Mouse (Mus musculus) liver, embryonic 13.5 days (tissue): ENCODE results near the gene Appl2. TPM values are rescaled to one million over a fixed set of nuclear protein-coding genes. Genes with fewer than 3 reads are reported as not detected.

Experiments
- ATAC-seq: fragments of 200-750 bp; cut with Nextera tagmentation; 2 replicates; pipeline ENCODE4 v1.8.0; 2017; ENCODE audit warnings: low read depth, mild to moderate bottlenecking, moderate number of reproducible peaks, moderate library complexity
- DNase-seq: peaks from one replicate; pipeline ENCODE4 v3.0.0; 2022
- H3K27ac ChIP-seq: fragments of 300-500 bp; sonication (generic); 2 replicates; pipeline ENCODE4 v1.5.1; 2015; ENCODE audit warnings: moderate library complexity, mild to moderate bottlenecking, inconsistent platforms
- H3K27me3 ChIP-seq: fragments of 300-500 bp; sonication (generic); 2 replicates; pipeline ENCODE4 v1.6.1; 2015; ENCODE audit warnings: mild to moderate bottlenecking, inconsistent platforms
- H3K36me3 ChIP-seq: fragments of 300-500 bp; sonication (generic); 2 replicates; pipeline ENCODE4 v1.6.1; 2015; ENCODE audit warnings: mild to moderate bottlenecking, inconsistent platforms
- H3K4me1 ChIP-seq: fragments of 300-500 bp; sonication (generic); replicated peaks from 2 replicates; pipeline ENCODE4 v1.6.1; 2015; ENCODE audit warnings: inconsistent platforms
- H3K4me2 ChIP-seq: fragments of 300-500 bp; sonication (generic); 2 replicates; pipeline ENCODE4 v1.6.1; 2015; ENCODE audit warnings: inconsistent platforms, mild to moderate bottlenecking, moderate library complexity
- H3K4me3 ChIP-seq: fragments of 300-500 bp; sonication (generic); replicated peaks from 2 replicates; pipeline ENCODE4 v1.5.1; 2015; ENCODE audit warnings: mild to moderate bottlenecking, inconsistent platforms
- H3K9ac ChIP-seq: fragments of 300-500 bp; sonication (generic); 2 replicates; pipeline ENCODE4 v1.6.1; 2015; ENCODE audit warnings: mild to moderate bottlenecking, inconsistent platforms
- H3K9me3 ChIP-seq: fragments of 300-500 bp; sonication (generic); replicated peaks from 2 replicates; pipeline ENCODE4 v1.6.1; 2016; ENCODE audit warnings: inconsistent platforms
- WGBS: fragments of 180-500 bp; shearing (Covaris S2); methylation state at CpG from one replicate; pipeline ENCODE4 v1.1.7; 2015; ENCODE audit not compliant: insufficient replicate concordance; 5-methylcytosine and 5-hydroxymethylcytosine counted together
- polyA plus RNA-seq: library from polyadenylated mRNA; unstranded; fragments of >200 nt; fragmentation: Nextera tagmentation; extraction: Ambion mirVana; gene quantifications from 2 replicates; pipeline ENCODE4 v1.2.1, GENCODE M21; 2015

Gene Appl2
- polyA plus RNA-seq, 1 experiment from 2014 or later = 8.5 TPM

DNA sequence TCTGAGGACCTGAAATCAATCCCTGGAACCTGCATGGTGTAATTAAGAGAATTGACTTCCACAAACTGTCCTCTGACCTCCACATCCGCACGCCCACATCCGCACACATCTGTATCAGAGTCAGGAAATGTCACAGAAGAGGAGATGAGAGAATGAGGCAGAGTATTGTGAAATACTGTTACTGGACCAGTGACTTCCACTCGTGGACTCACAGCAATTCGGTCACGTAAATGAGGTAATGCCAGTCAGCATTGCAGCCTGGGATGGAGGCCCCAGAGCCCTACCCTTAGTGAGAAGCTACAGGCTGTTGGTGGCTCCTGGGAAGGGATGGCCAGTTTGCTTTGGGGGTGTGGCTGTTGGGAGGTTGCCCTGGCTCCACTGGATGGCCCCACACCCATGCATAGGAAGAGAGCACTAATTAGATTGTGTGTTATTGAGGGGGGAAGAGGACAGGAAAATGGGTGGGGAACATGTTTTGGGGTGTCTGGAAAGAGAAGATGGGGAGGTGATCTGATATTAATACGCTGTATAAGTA, 2.1 kb downstream of the Appl2 start:
- Histone ChIP-seq H3K4me2 (no peak overlapping the region), H3K4me3 (no peak overlapping the region), H3K27me3 (peaks cover 48% of the 10 kb centered on the region), H3K9ac (no peak overlapping the region), H3K36me3 (no peaks in the 10 kb centered on the region), H3K9me3 (no peaks in the 10 kb centered on the region), H3K4me1 (peaks cover 50% of the 10 kb centered on the region), H3K27ac (0 out of 2 replicates have a peak overlapping the region, but pooled peaks have one; percentile 69)
- DNase-seq (no peak), ATAC-seq (no peak)
- WGBS = 54% methylated on average over 7 of the region's 7 CpGs

DNA sequence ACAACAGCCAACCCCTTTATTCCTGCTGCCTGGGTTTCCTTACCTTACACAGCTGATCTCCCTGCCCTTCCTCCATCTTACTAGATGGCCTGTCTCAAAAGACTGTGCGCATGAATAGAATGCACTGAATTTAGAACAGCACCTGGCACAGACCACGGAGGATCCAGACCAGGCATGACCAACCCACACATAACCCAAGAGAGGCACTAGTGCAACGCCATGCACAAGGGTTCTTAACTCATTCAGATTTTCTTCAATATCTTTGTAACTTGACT, 2.9 kb downstream of the Appl2 start:
- WGBS = 76% methylated on average over 3 of the region's 3 CpGs
- peaks cover 45% of the 10 kb centered on the region for H3K27me3 ChIP-seq
- no peaks in the 10 kb centered on the region for H3K36me3 ChIP-seq
- no peak overlapping the region; the same call in 1 of the 2 replicates for H3K9ac ChIP-seq
- DNase-seq (no peak), ATAC-seq (no peak)
- H3K4me3 ChIP-seq = no peak overlapping the region
- peak overlapping the region; percentile 49 for H3K4me2 ChIP-seq
- H3K27ac ChIP-seq = peak overlapping the region; percentile 69
- H3K4me1 ChIP-seq = peaks cover 50% of the 10 kb centered on the region
- no peaks in the 10 kb centered on the region for H3K9me3 ChIP-seq

DNA sequence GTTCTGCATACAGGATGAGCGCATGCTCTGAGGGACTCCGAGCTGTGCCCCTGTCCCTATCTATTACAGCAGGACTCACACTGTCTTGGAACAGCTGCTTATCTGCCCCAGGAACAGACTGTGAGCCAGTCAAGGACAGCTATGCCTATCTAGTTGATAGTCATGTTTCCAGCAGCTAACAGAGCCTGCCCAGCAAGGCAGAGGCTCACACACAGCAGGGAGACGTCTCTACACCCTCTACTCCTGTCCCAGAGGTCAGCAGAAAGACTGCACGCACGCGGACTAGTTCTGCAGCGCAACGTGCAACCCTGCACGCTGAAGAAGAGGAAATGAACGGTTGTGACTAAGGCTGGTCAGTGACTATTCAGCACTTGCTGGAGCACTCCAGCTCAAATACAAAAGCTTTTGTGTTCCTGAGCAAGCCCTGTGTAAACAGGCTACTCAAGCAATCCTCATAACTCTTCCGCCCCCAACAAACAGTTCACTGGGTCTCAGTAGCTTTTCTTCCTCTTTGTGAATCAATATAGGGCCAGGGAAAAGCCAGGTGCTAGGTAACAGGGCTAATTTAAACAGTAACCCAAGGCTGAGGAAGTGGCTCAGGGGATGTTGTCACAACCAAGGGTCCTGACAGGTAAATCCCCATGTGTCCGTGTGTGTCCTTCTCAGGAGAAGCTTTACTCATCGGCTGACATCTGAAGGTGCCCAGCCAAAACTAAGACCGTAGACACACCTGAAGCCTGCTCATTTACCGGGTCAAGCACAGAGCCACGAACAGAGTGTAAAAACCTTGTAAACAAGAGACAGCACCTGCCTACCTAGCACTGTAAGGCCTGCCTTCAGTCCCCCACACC, 3.4 kb downstream of the Appl2 start:
- Histone ChIP-seq H3K9me3 (no peaks in the 10 kb centered on the region), H3K4me2 (peak overlapping the region; percentile 49), H3K36me3 (no peaks in the 10 kb centered on the region), H3K4me3 (peak overlapping the region; percentile 10; the same call in 1 of the 2 replicates), H3K27me3 (peaks cover 39% of the 10 kb centered on the region), H3K9ac (peak overlapping the region; percentile 33; the same call in 1 of the 2 replicates), H3K27ac (peak overlapping the region; percentile 69), H3K4me1 (peaks cover 50% of the 10 kb centered on the region)
- ATAC-seq = peak; percentile 93
- 26% methylated on average over 16 of the region's 16 CpGs for WGBS
- peak; percentile 68 for DNase-seq

DNA sequence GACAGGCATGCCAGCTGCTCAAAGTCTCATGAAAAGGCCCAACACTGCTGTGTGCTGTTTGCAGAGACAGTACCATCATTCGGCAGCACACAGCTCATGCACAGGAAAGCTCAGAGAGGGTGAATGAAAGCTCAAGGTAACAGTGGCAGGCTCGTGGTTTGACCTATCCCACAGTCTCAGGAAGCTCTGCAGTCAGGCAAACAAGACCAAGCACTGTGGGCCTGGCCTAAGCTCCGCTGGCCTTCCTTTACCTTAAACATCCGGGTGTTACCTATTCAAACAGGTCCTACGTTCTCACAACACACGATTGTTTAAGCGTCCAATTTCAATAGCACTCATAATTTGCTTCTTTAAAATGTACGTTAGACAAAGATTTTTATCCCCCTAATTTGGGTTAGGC, 4.4 kb downstream of the Appl2 start:
- WGBS = 47% methylated on average over 8 of the region's 8 CpGs
- Histone ChIP-seq H3K9ac (no peak overlapping the region), H3K27me3 (peaks cover 30% of the 10 kb centered on the region), H3K4me2 (0 out of 2 replicates have a peak overlapping the region, but pooled peaks have one; percentile 49), H3K27ac (no peak overlapping the region), H3K4me3 (no peak overlapping the region), H3K4me1 (peaks cover 50% of the 10 kb centered on the region), H3K9me3 (no peaks in the 10 kb centered on the region), H3K36me3 (peaks cover 3% of the 10 kb centered on the region; the same call in 1 of the 2 replicates)
- DNase-seq (no peak), ATAC-seq (no peak)

DNA sequence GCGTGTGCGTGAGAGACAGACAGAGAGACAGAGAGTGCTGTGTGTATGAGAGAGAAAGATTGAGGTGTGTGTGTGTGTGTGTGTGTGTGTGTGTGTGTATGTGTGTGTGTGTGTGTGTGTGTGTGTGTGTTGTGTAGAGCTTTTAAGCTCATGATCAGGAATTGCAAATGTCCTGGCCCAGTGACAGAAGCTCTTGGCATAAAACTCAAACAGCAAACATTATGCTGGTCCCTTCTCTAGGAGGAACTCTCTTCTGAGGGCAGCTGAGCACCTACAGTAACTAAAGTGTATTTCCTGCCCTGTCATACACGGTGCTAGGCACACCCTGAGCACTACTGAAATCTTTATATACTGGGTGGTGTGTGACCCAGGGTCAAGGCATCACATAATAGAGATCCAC, 6.9 kb downstream of the Appl2 start:
- Histone ChIP-seq H3K4me2 (no peak overlapping the region), H3K27ac (no peak overlapping the region), H3K9ac (no peak overlapping the region), H3K4me3 (no peak overlapping the region), H3K4me1 (peaks cover 39% of the 10 kb centered on the region), H3K9me3 (no peaks in the 10 kb centered on the region), H3K36me3 (peaks cover 3% of the 10 kb centered on the region; the same call in 1 of the 2 replicates), H3K27me3 (peaks cover 7% of the 10 kb centered on the region)
- DNase-seq (no peak), ATAC-seq (no peak)
- 54% methylated on average over 3 of the region's 3 CpGs for WGBS

DNA sequence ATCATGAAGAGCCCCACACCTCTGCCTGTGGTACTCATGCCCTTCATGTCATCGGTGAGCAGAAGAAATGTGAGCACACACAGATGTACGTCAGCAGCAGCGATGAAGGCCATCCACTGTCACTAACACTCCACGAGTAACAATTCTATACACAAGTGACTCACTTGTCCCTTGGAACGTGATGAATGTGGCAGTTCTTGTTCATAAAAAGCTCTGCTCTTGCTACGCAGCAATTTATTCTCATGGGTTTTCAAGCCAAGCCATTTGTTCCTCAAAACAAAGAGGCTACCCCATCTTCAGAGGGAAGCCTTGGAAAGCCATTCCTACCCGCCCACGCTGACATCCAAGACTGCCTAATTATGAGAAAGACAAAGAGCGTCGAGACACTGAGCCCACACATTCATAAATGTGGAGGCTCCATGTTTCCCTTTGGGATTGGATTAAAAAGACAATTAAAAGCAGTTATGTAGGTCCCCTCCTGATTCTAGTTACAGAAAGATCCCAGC, 8.6 kb downstream of the Appl2 start:
- Histone ChIP-seq H3K4me3 (no peak overlapping the region), H3K27me3 (no peaks in the 10 kb centered on the region; the same call in 1 of the 2 replicates), H3K4me1 (peaks cover 29% of the 10 kb centered on the region), H3K9ac (no peak overlapping the region), H3K36me3 (peaks cover 3% of the 10 kb centered on the region; the same call in 1 of the 2 replicates), H3K27ac (no peak overlapping the region), H3K9me3 (no peaks in the 10 kb centered on the region), H3K4me2 (no peak overlapping the region)
- DNase-seq (no peak), ATAC-seq (no peak)
- 78% methylated on average over 10 of the region's 10 CpGs for WGBS

DNA sequence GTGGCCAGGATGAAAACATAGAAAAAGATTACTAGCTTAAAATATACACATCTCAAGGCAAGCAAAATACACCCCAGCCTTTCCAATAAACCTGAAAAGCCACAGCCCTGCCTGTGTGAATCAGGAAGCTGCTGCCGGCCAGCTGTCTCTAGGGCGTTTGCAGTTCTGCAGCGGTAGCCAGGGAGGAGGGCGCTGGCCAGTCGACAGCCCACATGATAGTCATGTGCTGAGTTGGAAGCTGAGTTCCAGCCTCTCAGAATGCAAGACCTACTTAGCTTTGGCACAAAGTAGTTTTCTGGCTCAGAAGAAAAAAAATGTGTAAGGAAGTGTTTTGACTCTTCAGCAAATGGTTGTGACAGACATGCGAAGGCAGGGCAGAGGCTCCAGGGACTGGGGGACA, 11.2 kb downstream of the Appl2 start:
- ATAC-seq = no peak
- peaks cover 3% of the 10 kb centered on the region; the same call in 1 of the 2 replicates for H3K36me3 ChIP-seq
- WGBS = 13% methylated on average over 6 of the region's 6 CpGs
- H3K9ac ChIP-seq = no peak overlapping the region
- H3K9me3 ChIP-seq = no peaks in the 10 kb centered on the region
- peak; percentile 8 for DNase-seq
- H3K27ac ChIP-seq = no peak overlapping the region
- no peak overlapping the region for H3K4me2 ChIP-seq
- H3K4me1 ChIP-seq = peaks cover 19% of the 10 kb centered on the region
- H3K4me3 ChIP-seq = no peak overlapping the region
- no peaks in the 10 kb centered on the region for H3K27me3 ChIP-seq

DNA sequence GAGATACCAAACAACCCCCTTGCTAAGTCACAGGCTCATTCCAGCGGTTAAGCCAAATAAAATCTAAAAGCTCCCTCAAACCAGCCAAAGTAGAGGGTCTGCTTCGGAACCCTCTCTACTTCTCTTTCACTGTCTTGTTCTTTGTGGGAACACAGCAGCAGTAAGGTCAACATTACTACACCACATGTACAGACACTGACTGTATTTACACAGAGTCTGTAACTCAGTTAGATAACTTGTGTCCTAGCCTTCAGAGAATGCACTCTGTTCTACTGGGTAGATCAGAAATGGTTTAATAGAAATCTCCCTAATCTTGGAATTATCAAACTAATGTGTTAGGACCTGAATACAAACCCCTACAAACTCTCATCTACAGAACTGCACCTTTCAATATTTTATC, 12.3 kb downstream of the Appl2 start:
- Histone ChIP-seq H3K4me3 (no peak overlapping the region), H3K9me3 (no peaks in the 10 kb centered on the region), H3K4me1 (peaks cover 19% of the 10 kb centered on the region), H3K36me3 (peaks cover 3% of the 10 kb centered on the region; the same call in 1 of the 2 replicates), H3K27me3 (no peaks in the 10 kb centered on the region), H3K27ac (no peak overlapping the region), H3K4me2 (no peak overlapping the region), H3K9ac (no peak overlapping the region)
- no peak for ATAC-seq
- no peak for DNase-seq
- WGBS = 60% methylated on average over 2 of the region's 2 CpGs

DNA sequence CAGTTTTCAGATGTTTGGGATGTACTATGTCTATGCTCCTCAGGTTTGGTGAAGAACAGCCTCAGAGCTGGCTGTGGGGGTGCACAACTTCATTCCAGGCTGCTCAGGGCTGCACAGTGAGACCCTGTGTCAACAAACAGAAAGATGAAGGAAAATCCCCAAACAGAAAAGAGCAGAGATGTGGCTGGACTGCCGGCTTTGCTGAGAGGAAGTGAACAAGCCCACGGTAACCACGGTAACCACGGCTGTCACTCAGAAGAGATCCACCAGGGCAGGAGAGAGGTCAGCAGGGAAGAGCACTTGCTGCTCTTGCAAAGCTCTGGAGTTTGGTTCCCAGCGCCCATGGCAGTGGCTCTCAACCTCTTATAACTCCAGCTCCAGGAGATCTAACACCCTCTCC, 14.1 kb downstream of the Appl2 start:
- ATAC-seq = peak; percentile 32; the same call in 1 of the 2 replicates
- Histone ChIP-seq H3K4me1 (peaks cover 19% of the 10 kb centered on the region), H3K27ac (no peak overlapping the region), H3K27me3 (no peaks in the 10 kb centered on the region), H3K36me3 (peaks cover under 1% of the 10 kb centered on the region; the same call in 1 of the 2 replicates), H3K9ac (no peak overlapping the region), H3K9me3 (no peaks in the 10 kb centered on the region), H3K4me3 (no peak overlapping the region), H3K4me2 (no peak overlapping the region)
- 2% methylated on average over 5 of the region's 5 CpGs for WGBS
- DNase-seq = no peak

DNA sequence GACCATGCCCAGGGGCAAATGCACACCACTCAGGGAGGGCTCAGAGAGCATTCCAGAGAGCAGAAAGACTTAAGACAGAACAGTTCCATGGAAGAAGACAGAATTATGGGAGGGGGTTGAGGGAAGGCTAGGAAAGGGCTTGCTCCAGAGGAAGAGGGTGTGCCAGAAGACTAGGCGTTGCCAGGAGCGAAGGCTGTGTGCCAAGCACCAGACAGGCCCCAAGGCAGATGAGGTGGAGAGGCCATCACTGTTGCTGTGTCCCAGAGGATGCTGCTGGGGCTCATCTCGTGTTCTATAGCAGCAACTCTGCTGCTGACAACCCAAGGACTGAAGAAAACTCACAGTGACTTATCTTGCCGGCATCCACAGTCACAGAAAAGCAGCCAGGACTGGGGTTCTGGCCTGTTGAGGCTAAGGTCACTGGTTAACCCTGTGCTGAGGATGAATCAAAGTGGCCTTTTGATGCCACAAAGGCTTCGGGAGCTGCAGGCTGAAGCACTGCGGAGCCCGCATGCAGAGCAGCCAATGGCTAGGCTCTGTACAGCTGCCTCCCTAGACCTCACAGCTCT, 15.6 kb downstream of the Appl2 start:
- Histone ChIP-seq H3K9ac (no peak overlapping the region), H3K4me1 (peaks cover 19% of the 10 kb centered on the region), H3K27me3 (no peaks in the 10 kb centered on the region), H3K36me3 (no peaks in the 10 kb centered on the region; the same call in 1 of the 2 replicates), H3K27ac (no peak overlapping the region), H3K4me3 (no peak overlapping the region), H3K9me3 (no peaks in the 10 kb centered on the region), H3K4me2 (no peak overlapping the region)
- DNase-seq = no peak
- WGBS = 74% methylated on average over 7 of the region's 7 CpGs
- ATAC-seq = no peak

DNA sequence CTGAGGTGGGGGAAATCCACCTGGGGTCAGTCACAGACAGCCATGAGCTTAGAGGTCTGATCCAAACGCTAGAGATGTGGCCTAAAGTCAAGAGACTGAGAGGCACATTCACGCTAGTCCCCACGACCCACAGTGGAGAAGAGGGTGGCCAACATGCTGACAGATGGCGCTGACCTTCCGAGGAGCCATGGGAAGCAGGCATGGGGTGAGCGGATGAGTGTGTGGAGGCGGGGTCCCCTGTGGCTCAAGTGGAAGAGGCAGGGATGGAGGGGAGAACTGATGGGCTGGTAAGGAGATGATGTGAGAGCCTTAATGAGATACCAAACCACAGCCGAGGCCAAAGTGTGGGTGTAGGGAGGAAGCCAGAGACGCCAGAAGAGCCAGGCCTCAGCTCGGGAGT, 16.8 kb downstream of the Appl2 start:
- Histone ChIP-seq H3K27me3 (no peaks in the 10 kb centered on the region), H3K4me2 (no peak overlapping the region), H3K36me3 (no peaks in the 10 kb centered on the region; the same call in 1 of the 2 replicates), H3K4me3 (no peak overlapping the region), H3K27ac (no peak overlapping the region), H3K9me3 (no peaks in the 10 kb centered on the region), H3K9ac (no peak overlapping the region), H3K4me1 (peaks cover 15% of the 10 kb centered on the region)
- DNase-seq (no peak), ATAC-seq (no peak)
- WGBS = 78% methylated on average over 10 of the region's 10 CpGs
